Mouse (Mus musculus): ENCODE results near the gene Znrd1. TPM values are rescaled to one million over a fixed set of nuclear protein-coding genes. Genes with fewer than 3 reads are reported as not detected.

Gene Znrd1
- 154 and 169 TPM in 2 replicates for total RNA-seq (2014; fragmentation: Nextera tagmentation)
- total RNA-seq (2017): 123 and 127 TPM in 2 replicates
- 4.7 and 6.8 TPM in 2 replicates for polyA plus RNA-seq (2012)

DNA sequence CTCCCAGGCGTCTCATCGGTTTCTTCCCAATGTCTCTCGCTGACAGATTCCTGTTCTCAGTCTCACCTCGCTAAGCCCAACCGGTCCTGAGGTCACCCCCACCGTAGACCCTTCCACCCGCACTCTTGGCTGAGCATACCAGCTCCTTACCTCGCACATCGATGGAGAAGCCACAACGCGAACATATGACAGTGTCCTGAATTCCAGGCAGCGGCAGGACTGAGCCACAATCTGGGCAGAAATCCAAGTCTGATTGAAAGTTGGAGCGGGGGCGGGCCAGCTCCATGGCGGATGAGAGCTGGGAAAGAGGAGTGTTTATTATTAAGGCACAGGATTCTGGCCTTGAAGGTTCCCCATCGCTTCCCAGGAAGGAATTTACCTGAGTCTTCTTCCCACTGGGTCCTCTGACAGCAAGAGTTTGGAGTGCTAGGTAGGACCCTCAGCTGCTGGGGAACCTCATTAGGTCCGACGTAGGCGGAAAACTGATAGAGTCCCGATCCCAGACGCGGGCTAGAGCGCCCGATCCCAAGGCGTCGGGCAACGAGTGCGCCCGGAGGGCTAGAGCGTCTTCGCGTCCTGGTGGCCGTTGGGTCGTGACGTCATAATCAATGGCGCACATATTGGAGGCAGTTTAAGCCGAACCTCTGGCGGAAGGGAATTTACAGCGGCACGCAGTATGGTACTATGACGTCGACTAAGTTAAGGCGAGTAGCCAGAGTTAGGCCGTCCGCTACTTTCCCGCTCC lies at the start of gene Znrd1, which contains the start of gene Znrd1as:
Gene Znrd1 (minus strand): TSS at position 561 of the 745 bp plus-strand sequence.
Gene Znrd1as (plus strand): TSS at position 594 of the 745 bp plus-strand sequence.
- Histone ChIP-seq H3K36me3 (replicated peaks) (peaks cover 30% of the 10 kb centered on the region), H3K27me3 (ENCODE audit: insufficient read depth, low read length) (no peaks in the 10 kb centered on the region), H3K9me3 (replicated peaks) (no peaks in the 10 kb centered on the region), H3K4me3 (ENCODE audit: low read depth, low read length) (peak within 1 kb of the TSS; percentile 77), H3K4me1 (ENCODE audit: insufficient read depth, low read depth, low read length) (peaks cover 28% of the 10 kb centered on the region)
- ATAC-seq (ENCODE audit: extremely low read depth, insufficient number of reproducible peaks, low FRiP score, poor library complexity, severe bottlenecking) (peak; percentile 97), DNase-seq (ENCODE audit: low spot score) (peak; percentile 71)
- TF ChIP-seq GATA1 (IDR thresholded peaks at IDR 0.05; ENCODE audit: borderline replicate concordance, low read length) (no peak), CTCF (IDR thresholded peaks at IDR 0.05; ENCODE audit: low read depth, low read length) (no peak), TAL1 (conservative IDR thresholded peaks at IDR 0.05; ENCODE audit: low read depth, low read length) (no peak), GATA2 (IDR thresholded peaks at IDR 0.05; ENCODE audit: borderline replicate concordance, low read depth, low read length) (no peak), POLR2AphosphoS5 (IDR thresholded peaks at IDR 0.05; ENCODE audit: insufficient replicate concordance, low read depth, low read length) (no peak)

DNA sequence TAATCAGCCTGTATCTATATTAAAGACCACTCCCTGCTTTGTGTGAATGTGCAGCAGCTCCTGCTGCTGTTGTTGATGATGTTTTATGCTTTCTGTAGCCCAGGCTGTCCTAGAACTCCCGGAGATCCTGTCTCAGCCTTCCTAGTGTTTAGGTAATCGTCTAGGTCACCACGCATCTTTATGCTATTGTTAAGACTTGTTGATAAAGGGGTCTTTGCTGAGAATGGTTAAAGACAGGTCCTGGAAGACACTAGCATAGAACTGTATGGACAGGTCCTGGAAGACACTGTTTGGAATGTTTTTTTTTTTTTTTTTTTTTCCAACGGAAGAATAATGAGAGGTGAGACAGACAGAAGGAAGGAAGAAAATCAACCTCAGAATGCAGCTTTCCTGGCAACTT lies 45.0 kb upstream of the Znrd1 start:
- TF ChIP-seq GATA2 (IDR thresholded peaks at IDR 0.05; ENCODE audit: borderline replicate concordance, low read depth, low read length) (no peak), GATA1 (IDR thresholded peaks at IDR 0.05; ENCODE audit: borderline replicate concordance, low read length) (no peak), TAL1 (conservative IDR thresholded peaks at IDR 0.05; ENCODE audit: low read depth, low read length) (no peak), POLR2AphosphoS5 (IDR thresholded peaks at IDR 0.05; ENCODE audit: insufficient replicate concordance, low read depth, low read length) (no peak), CTCF (IDR thresholded peaks at IDR 0.05; ENCODE audit: low read depth, low read length) (no peak)
- Histone ChIP-seq H3K27me3 (ENCODE audit: insufficient read depth, low read length) (peaks cover 16% of the 10 kb centered on the region), H3K9me3 (replicated peaks) (no peaks in the 10 kb centered on the region), H3K4me3 (ENCODE audit: low read depth, low read length) (no peak overlapping the region), H3K36me3 (replicated peaks) (no peaks in the 10 kb centered on the region), H3K4me1 (ENCODE audit: insufficient read depth, low read depth, low read length) (no peaks in the 10 kb centered on the region)
- DNase-seq (ENCODE audit: low spot score): no peak
- no peak for ATAC-seq (ENCODE audit: extremely low read depth, insufficient number of reproducible peaks, low FRiP score, poor library complexity, severe bottlenecking)

DNA sequence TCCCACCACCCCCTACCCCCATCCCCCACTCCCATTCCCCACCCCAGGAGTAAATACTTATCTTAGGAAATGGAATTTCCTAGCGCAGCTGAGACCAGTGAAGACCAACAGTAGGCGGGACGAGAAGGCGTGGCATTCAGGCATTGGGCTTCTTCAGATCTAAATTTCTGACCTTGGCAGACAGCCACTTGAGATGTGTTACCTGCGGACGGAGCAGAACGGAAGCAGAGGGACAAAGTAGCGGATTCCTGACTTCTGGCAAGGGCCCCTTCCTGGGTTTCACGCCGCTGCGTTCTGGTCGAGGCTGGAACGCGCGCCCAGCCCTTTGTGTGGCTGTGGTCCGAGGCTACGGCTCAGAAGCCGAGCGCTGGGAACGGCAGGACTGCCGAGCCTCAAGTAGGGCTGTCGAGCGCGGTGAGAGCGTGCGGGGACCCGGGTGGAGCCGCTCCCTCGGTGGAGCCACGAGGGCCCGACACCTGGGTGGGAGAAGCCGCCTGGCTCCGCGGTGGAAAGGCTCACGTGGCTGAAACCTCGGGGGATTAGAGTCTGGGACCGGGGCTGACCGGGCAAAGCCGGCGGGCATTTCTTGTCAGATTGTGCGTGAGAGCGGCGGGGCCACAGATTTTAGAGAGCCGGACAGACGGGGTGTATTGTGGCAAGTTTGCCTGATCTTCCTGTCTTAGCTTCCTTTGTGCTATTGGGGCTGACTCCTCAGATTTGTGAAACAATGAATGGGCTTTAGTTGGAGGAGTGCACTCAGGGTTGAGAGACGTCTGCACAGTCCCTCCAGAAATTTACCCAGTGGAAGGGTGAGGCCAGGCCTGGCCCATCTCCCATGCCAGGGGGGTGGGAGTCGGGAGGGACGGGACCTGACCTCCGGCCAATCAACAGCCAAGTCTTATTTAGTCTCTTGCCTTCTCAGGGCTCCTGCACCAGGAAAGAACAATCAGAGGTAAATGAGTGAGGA lies 44.3 kb upstream of the Znrd1 start:
- no peaks in the 10 kb centered on the region for H3K4me1 ChIP-seq (ENCODE audit: insufficient read depth, low read depth, low read length)
- TF ChIP-seq POLR2AphosphoS5 (IDR thresholded peaks at IDR 0.05; ENCODE audit: insufficient replicate concordance, low read depth, low read length) (no peak), GATA1 (IDR thresholded peaks at IDR 0.05; ENCODE audit: borderline replicate concordance, low read length) (no peak), GATA2 (IDR thresholded peaks at IDR 0.05; ENCODE audit: borderline replicate concordance, low read depth, low read length) (no peak), TAL1 (conservative IDR thresholded peaks at IDR 0.05; ENCODE audit: low read depth, low read length) (no peak), CTCF (IDR thresholded peaks at IDR 0.05; ENCODE audit: low read depth, low read length) (no peak)
- H3K9me3 ChIP-seq (replicated peaks): no peaks in the 10 kb centered on the region
- H3K27me3 ChIP-seq (ENCODE audit: insufficient read depth, low read length): peaks cover 15% of the 10 kb centered on the region
- ATAC-seq (ENCODE audit: extremely low read depth, insufficient number of reproducible peaks, low FRiP score, poor library complexity, severe bottlenecking): no peak
- H3K36me3 ChIP-seq (replicated peaks): no peaks in the 10 kb centered on the region
- no peak for DNase-seq (ENCODE audit: low spot score)
- H3K4me3 ChIP-seq (ENCODE audit: low read depth, low read length): no peak overlapping the region

DNA sequence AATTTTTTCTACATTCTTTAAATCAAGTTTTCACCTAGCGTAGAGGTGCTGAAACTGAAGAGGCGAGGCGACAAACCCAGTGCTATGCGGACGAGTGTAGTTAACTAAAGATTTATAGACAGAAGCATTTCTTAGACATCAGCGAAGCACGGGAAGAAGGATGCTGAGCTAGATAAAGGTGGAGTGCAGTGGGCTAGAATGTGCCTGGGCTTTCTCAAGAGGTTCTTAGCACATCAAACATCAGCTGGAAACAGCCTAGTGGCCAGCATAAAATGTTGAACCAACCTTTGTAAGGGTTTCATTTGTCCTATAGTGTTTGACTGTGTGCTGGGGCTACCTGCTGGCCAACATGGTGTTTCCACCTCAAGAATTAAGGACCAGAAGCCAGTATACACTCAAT lies 42.5 kb upstream of the Znrd1 start, which contains the start of gene Zfp57:
Gene Zfp57 (plus strand): TSS at position 301 of the 400 bp plus-strand sequence.
- DNase-seq (ENCODE audit: low spot score) (no peak), ATAC-seq (ENCODE audit: extremely low read depth, insufficient number of reproducible peaks, low FRiP score, poor library complexity, severe bottlenecking) (no peak)
- no peaks in the 10 kb centered on the region for H3K9me3 ChIP-seq (replicated peaks)
- TF ChIP-seq CTCF (IDR thresholded peaks at IDR 0.05; ENCODE audit: low read depth, low read length) (no peak), TAL1 (conservative IDR thresholded peaks at IDR 0.05; ENCODE audit: low read depth, low read length) (no peak), GATA2 (IDR thresholded peaks at IDR 0.05; ENCODE audit: borderline replicate concordance, low read depth, low read length) (no peak), POLR2AphosphoS5 (IDR thresholded peaks at IDR 0.05; ENCODE audit: insufficient replicate concordance, low read depth, low read length) (no peak), GATA1 (IDR thresholded peaks at IDR 0.05; ENCODE audit: borderline replicate concordance, low read length) (no peak)
- H3K4me1 ChIP-seq (ENCODE audit: insufficient read depth, low read depth, low read length): no peaks in the 10 kb centered on the region
- H3K36me3 ChIP-seq (replicated peaks): no peaks in the 10 kb centered on the region
- H3K27me3 ChIP-seq (ENCODE audit: insufficient read depth, low read length): peaks cover 15% of the 10 kb centered on the region
- H3K4me3 ChIP-seq (ENCODE audit: low read depth, low read length): no peak within 1 kb of the TSS

DNA sequence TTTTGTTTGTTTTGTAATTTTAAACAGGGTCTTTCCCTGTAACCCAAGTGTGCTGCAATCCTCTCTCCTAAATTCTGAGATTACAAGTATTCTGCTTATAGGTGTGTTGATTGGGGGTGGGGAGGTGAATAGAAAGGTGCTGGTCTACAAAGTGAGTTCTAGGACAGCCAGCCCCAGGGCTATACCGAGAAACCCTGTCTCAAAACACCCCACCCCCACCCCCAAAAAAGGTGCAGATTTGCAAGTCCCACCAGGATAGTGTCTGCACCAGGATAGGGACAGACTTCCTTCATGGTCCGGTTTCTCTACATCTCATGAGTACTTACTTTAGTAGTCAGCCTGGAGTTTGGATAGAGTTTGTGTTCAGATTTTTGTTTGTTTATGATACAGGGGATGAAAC lies 40.1 kb upstream of the Znrd1 start:
- no peaks in the 10 kb centered on the region for H3K9me3 ChIP-seq (replicated peaks)
- ATAC-seq (ENCODE audit: extremely low read depth, insufficient number of reproducible peaks, low FRiP score, poor library complexity, severe bottlenecking): no peak

More for the DNA sequence above, 40.1 kb upstream of the Znrd1 start:
- TF ChIP-seq TAL1 (conservative IDR thresholded peaks at IDR 0.05; ENCODE audit: low read depth, low read length): no peak
- TF ChIP-seq POLR2AphosphoS5 (IDR thresholded peaks at IDR 0.05; ENCODE audit: insufficient replicate concordance, low read depth, low read length): no peak
- TF ChIP-seq GATA2 (IDR thresholded peaks at IDR 0.05; ENCODE audit: borderline replicate concordance, low read depth, low read length): no peak
- no peak for TF ChIP-seq GATA1 (IDR thresholded peaks at IDR 0.05; ENCODE audit: borderline replicate concordance, low read length)
- TF ChIP-seq CTCF (IDR thresholded peaks at IDR 0.05; ENCODE audit: low read depth, low read length): no peak
- H3K27me3 ChIP-seq (ENCODE audit: insufficient read depth, low read length): peaks cover 15% of the 10 kb centered on the region
- no peak overlapping the region for H3K4me3 ChIP-seq (ENCODE audit: low read depth, low read length)
- H3K36me3 ChIP-seq (replicated peaks): no peaks in the 10 kb centered on the region
- H3K4me1 ChIP-seq (ENCODE audit: insufficient read depth, low read depth, low read length): no peaks in the 10 kb centered on the region
- no peak for DNase-seq (ENCODE audit: low spot score)
